Mouse (Mus musculus) urinary bladder, postnatal 4 days (tissue): ENCODE results near the gene Mblac2.

Experiments
- DNase-seq, 2 experiments: peaks; one replicate each; pipeline ENCODE4 v3.0.0; 2021 to 2022; ENCODE audit warnings: low spot score in 2 of 2

The Mblac2 gene

GRCm38 (mm10) chr13:81736606-81737005 is 25.5 kb downstream of the Mblac2 start:
- DNase-seq, result no peak

GRCm38 (mm10) chr13:81740898-81741297 is 29.8 kb downstream of the Mblac2 start:
- no peak for DNase-seq

DNA sequence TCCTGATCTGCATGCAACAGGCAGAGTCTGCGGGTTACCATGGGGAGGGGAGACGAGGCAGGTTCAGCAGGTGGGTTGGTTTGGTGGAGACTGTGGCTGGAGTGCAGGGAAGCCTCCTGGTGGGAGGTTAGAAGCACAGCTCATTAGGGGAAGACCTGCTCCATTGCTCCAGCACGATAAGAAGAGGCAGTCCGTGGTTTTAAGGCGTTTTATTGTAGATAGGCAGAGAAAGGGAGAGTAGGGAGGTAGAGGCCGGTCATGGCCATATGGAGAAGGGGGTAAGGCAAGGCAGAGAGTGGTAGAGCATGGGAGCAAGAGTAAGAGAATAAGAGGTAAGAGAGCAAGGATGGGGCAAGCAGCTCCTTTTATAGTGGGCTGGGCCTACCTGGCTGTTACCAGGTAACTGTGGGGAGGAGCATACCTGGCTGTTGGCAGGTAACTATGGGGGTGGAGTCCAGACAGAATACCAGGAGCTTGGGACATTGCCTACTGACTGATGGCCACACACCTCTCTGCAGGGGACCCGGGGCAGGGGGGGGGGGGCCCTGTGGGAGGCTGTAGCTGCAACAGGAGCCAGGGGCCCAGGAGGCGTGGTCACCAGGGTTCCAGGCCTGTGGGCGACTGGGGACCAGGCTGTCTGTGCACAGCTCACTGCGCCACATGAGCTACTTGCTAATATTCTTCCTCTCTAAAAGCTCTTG is 32.4 kb downstream of the Mblac2 start:
- DNase-seq, result no peak

- no peak for DNase-seq
These were observed 32.9 kb downstream of the Mblac2 start for GRCm38 (mm10) chr13:81744092-81744396.

DNA sequence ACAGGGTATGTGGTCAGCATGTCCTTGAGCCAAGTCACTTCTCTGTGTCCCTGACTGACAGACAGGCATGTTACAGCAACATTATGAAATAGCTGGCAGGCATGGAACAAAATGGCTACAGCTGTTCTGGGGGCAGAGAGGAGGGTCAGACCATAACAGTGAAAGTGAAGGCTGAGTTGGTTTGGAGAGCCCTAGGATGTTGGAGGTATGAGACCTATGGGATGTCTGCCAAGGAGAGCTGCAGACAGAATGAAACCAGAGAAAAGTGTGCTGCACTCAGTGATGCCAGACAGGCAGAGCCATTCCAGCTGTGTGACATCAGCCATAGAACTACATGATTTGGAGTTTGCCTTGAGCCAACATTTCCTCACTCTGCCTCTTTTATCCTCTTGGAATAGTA is 43.7 kb downstream of the Mblac2 start:
- no peak for DNase-seq

DNA sequence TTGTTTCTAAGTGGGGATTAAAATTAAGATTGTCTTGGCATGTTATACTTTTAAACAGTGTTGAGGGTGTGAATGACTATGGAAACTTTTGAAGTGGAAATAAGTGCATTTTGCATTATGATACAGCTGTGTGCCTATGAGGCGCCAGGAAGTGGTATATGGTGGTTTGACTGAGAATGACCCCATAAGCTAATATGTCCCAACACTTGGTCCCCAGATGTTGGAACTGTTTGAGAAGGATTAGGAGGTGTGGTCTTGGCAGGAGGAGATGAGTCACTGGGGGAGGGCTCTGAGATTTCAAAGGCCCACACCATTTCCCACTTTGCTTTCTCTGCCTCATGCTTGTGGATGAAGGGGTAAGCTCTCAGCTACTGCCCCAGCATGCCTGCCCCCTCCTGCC is 44.2 kb downstream of the Mblac2 start:
- no peak for DNase-seq

- DNase-seq, result no peak
These were observed 46.0 kb downstream of the Mblac2 start for GRCm38 (mm10) chr13:81757058-81757660.

DNA sequence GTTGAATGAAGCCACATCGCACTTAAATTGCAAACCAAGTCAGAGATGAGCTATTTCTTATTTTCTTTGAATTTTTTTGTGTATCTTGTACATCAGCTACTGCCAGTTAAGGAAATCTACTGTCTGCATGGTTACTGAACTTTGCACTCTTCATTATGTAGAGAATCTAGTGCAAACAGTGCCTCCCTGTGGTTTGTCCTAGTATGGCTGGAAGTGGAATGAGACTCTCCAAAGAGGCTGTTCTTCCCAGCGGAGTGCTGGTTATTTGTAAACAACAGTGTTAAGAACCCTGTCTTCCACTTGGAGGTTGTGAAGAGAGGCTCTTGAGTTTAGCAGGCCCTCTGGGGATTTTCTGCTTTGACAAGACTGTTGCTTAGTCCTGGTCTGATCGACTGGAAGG is 49.2 kb downstream of the Mblac2 start:
- no peak for DNase-seq

DNA sequence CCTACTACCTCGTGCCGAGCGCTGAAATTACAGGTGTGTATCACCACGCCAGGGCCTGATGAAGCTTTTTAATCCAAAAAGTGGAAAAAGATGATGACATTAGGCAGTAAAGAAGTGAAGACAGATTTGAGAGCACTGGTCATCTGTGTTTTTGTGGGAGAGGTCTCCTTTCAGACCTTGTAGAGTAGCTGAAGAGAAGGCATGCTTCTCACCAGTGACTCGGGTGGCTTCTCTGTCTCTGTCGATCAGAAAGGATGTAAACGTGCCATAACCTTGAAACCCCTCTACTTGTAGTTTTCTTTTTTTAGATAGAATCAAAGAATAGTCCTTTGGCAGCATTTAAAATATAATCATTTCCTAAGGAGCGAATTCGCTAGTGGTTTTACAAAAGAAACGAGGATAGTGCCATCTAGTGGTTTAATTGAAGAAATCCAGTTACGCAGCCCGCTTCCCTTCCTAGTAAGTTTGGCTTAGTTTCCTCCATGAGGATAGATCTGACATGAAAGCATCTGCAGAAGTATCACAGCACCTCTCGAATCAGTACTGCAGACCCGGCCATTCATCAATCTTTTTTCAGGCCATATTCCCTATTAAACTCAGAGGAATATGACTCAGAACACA is 50.5 kb downstream of the Mblac2 start:
- no peak for DNase-seq

DNA sequence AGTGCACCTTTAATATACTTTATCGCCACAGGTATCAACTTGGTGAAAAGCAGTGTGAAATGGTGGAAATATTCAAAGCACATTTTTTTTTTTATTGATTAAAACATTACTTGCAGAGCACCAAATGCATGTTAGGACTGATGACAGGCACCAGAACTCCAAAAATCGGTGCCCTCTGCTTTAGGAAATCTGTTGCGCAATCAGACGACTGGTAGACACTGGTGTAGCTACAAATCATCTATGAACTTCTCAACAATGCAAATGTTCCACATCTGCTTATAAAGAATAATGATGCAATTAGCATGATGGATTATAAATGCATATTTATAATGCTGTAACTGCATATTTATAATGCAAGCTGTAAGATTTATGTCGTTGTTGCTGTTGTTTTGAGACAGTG is 53.0 kb downstream of the Mblac2 start:
- no peak for DNase-seq

DNA sequence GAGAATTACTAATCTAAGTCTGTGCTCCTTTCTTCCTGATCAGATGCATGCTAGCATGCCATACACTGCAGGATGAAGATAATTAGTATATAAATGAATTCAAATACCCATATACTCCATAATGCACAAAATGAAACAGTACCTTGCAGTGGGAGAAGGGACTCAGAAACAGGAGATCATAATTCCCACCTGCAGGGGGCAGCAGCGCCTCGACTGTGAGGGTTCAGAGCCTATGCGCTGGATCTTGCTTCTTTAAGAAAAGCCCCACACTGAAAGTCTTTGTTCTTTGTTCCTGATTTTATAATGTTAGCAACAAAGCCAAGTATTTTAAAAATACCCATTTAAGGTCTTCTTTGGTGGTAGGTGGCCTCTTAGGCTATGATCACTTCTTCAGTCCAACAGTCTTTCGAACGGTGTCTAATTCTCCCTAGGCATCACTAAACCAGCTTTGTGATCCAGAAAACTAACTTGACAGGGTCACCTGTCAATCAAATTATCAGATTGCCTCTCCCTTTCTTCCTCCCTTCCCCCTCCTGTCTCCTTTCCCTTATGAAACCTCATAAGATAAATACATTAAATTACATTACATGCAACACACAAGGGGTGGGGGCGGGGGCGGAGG is 56.0 kb downstream of the Mblac2 start:
- peak in 1 of 2 experiments; percentile 74 for DNase-seq

DNA sequence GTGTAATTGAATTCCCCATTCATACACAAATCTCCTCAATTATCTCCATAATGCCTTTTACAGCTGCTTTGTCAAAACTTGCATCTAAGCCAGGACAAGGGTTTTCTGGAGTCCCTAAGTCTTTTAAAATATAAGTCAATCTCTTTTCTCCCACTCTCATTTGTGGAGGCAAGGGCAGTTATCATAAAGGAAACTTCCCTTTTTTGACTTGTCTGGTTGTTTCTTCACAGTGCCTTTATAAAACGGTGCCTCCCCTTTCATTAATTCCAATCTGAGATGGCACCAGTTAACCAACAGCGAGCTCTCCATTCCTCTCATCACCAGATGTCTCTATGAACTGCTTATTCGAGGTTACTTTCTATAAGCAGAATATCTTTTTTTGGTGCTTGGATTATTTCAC is 65.1 kb downstream of the Mblac2 start:
- DNase-seq, result no peak

GRCm38 (mm10) chr13:81782475-81782874 is 71.3 kb downstream of the Mblac2 start:
- DNase-seq, result no peak

GRCm38 (mm10) chr13:81782971-81783404 is 71.8 kb downstream of the Mblac2 start, which contains the start of gene Cetn3:
Gene Cetn3, plus strand, starts transcription at chr13:81783077.
- DNase-seq, result peak; percentile 90 to 91

- peak; percentile 97 to 98 for DNase-seq
These were observed 72.5 kb downstream of the Mblac2 start for GRCm38 (mm10) chr13:81783405-81784342.

DNA sequence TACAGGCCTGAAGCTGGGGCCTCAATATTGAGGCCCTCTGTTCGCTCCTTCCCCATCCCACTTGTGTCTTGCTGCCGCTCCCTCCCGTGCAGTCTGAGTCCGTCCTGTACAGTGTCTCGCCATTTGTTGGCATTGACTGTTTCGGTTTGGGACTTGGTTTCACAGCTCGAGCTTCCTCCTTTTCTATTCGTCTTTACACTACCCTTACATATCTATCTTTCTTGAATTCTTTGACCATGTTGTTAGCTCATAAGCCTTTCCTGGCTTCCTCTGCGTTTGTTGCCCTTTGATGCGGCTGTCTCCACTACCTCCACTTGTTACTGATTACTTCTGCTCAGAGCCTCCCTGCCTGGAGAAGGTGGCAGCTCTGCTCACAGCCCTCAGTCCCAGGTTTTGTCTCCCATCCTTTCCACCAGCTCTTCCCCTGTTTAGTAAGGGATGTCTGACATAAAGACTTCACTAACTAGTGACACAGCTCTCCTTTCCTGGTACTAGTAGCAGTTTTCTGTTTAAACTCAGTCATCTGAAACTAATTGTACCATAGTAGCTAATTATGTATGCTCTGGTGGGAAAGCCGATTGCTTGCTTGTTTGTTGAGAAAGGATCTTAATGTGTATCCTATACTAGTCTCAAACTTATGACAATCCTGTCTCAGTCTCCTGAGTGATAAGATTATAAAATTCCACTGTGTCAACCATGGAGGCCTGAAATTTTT is 74.8 kb downstream of the Mblac2 start:
- no peak for DNase-seq

GRCm38 (mm10) chr13:81790160-81790559 is 79.0 kb downstream of the Mblac2 start:
- DNase-seq, result no peak

DNA sequence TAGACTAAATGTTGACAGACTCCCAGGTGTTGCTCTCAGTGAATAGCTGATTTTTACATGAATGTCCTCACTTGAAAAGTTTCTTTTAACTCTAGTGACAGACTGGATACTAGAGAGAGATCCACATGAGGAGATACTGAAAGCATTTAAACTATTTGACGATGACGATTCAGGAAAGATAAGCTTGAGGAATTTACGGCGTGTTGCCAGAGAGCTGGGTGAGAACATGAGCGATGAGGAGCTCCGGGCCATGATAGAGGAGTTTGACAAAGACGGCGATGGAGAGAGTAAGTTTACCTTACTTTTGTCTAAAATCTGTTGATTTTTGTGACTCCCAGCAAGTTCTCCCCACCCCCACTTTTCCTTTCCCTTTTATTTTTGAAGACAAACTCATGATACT is 80.7 kb downstream of the Mblac2 start:
- DNase-seq, result no peak

GRCm38 (mm10) chr13:81793850-81794249 is 82.7 kb downstream of the Mblac2 start:
- DNase-seq, result no peak

DNA sequence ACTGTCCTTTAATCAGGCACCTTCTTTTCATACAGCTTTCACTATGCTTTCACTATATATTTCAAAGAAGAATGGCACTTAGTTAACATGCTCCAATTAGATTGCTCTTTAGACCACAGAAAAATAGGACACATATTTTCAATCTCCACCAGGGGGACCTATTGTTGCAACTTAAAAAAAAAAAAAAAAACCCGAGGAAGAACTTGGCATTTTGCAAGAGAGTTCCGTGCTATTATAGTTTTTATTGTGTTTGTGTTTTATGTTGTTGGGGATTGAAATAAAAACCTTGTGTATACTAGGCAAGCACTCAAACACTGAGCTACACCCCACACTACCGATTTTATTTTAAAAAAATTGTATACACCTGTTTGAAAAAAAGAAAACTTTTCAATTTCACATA is 90.0 kb downstream of the Mblac2 start:
- DNase-seq, result no peak
